Mouse (Mus musculus) embryonic fibroblast, embryonic 13.5 days (primary cell): ENCODE data around the gene Aicda. TPM values are rescaled to one million over a fixed set of nuclear protein-coding genes. Genes with fewer than 3 reads are reported as not detected.
"Not testable (repeated sequence)": the region's sequence is repeated elsewhere in the genome, so short reads cannot be mapped to it uniquely, and the experiment has no call there.

Experiments used
- H3K27ac ChIP-seq: 2 replicates; pipeline ENCODE4 v1.5.1; 2012; ENCODE audit warnings: low read length, control low read depth, inconsistent platforms; ENCODE audit not compliant: insufficient read depth
- H3K4me1 ChIP-seq: 2 replicates; pipeline ENCODE4 v1.6.1; 2011; ENCODE audit warnings: low read length; ENCODE audit not compliant: control insufficient read depth, insufficient read depth
- H3K4me3 ChIP-seq: 2 replicates; pipeline ENCODE4 v1.5.1; 2011; ENCODE audit warnings: mild to moderate bottlenecking, control low read depth, low read length; ENCODE audit not compliant: insufficient read depth
- CTCF ChIP-seq: IDR thresholded peaks from 2 replicates; pipeline ENCODE4 v1.5.1; 2011; ENCODE audit warnings: mild to moderate bottlenecking, control low read depth, low read length, moderate library complexity, borderline replicate concordance; ENCODE audit not compliant: insufficient read depth
- POLR2A ChIP-seq: IDR thresholded peaks from 2 replicates; pipeline ENCODE4 v1.6.1; 2011; ENCODE audit warnings: low read depth, mild to moderate bottlenecking, control low read depth, low read length, moderate library complexity
- polyA plus RNA-seq: library from polyadenylated mRNA; stranded (reverse); fragments of >200 nt; gene quantifications from 2 replicates; pipeline ENCODE4 v1.2.4, GENCODE M21; 2011; ENCODE audit warnings: low read depth; ENCODE audit not compliant: missing spikeins, insufficient read length

Gene Aicda
- polyA plus RNA-seq, 1 experiment: not detected

DNA sequence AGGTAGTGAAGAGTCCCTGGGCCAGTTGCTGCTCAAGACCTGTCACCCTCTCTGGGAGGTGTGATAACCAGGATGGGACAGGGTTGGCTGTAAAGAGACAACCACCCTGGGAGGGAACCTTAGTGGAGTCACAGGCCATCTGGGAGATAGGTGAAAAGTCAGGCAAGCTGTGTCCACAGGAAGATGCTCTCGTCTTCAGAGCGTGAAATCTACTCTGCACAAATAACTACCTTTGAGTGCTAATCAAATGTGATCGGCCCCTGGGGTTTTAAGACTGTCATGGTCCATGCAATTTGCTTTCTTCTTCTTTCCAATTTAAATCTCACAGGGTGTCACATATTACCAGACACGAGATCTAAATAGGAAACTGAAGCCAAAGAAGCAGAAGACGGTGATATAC is 15.5 kb downstream of the Aicda start:
- Histone ChIP-seq H3K4me3 (no peak overlapping the region), H3K4me1 (peaks cover 5% of the 10 kb centered on the region), H3K27ac (no peak overlapping the region)
- no peak for TF ChIP-seq CTCF
- no peak for TF ChIP-seq POLR2A

- Histone ChIP-seq H3K4me3 (no peak overlapping the region), H3K4me1 (peaks cover 5% of the 10 kb centered on the region), H3K27ac (no peak overlapping the region)
- TF ChIP-seq POLR2A: no peak
- no peak for TF ChIP-seq CTCF
Observed at GRCm38 (mm10) chr6:122569762-122570161, 16.2 kb downstream of the Aicda start.

DNA sequence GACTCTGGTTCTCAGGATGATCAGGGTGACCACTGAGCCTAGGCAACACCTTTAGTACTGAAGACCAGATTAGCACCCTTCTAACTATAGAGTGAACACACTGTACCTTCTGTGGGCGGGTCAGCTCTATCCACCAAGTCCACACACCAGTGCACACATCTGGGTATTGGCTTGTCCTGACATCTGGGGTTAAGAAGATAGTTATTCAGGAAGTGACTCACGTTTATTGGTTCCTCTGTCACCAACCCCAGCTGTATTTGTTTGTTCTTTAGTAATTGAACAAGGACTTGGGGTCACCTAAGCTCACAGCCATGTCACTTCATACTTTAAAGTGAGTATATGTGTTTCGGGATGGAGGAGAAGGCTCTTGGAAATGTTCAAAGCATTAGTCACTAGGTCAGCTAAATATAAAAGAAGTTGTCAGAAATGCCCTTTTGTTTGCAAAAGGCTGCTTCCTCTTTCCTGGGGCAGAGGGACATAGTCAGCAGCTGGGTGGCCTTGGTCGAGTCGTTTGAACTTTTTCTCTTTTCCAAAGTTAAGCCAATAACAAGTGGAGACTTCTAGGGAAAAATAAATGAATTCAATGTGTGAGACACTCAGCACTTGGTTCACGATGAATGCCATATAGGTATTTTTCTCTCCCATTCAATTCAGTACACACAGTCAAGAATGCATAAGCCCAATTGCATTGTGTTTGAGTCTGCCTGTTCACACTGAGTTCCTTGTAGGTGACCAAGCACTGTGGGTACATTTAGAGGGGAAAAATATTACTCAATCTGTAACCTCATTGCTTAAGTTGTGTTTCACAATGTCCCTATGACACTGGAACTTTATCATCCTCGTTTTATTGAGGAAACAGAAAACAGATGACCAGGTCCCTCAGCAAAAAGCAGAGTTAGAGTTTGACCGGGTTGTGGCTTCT is 17.4 kb downstream of the Aicda start:
- H3K27ac ChIP-seq: peak overlapping the region; percentile 8; the same call in 1 of the 2 replicates
- no peak overlapping the region for H3K4me3 ChIP-seq
- no peak for TF ChIP-seq POLR2A
- TF ChIP-seq CTCF: no peak
- H3K4me1 ChIP-seq: peaks cover 5% of the 10 kb centered on the region

DNA sequence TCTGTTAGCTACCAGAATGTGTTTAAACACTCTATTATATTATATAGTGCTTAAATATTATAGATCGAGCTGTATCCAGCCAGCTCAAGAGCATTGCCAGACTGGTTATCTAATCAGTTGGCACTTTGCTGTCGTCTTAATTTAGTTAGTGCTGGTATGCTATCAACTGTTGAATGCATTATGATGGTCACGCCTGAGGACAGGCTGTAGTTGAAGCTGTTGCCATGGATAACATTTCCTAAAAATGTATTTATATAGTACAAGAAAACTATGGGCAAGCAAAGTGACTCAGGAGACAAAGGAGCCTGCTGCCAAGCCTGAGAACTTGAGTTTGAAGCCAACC is 18.0 kb downstream of the Aicda start:
- Histone ChIP-seq H3K4me3 (no peak overlapping the region), H3K4me1 (peaks cover 5% of the 10 kb centered on the region)
- TF ChIP-seq POLR2A (no peak), CTCF (no peak)

GRCm38 (mm10) chr6:122575037-122575436 is 21.4 kb downstream of the Aicda start:
- not testable (repeated sequence) for H3K4me1 ChIP-seq, H3K27ac ChIP-seq, H3K4me3 ChIP-seq

More for the DNA sequence above, 18.0 kb downstream of the Aicda start:
- H3K27ac ChIP-seq: no peak overlapping the region

DNA sequence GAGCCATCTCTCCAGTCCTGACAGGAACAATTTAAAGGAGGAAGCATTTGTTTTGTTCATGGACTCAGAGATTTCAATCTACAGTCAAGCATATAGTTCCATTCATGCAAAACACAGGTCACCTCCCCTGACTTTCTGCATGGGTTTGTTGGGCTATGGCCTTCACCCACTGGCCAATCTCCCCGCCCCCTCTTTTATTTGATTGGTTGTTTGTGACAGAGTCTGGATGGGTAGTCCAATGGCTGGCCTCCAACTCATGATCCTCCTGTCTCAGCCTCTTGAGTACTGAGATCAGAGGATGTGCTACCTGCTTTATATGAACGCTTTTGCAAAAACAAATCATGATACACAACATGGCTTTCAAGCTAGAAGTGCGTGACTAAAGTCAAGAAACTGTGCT is 23.4 kb downstream of the Aicda start:
- H3K4me3 ChIP-seq: no peak overlapping the region
- TF ChIP-seq POLR2A (no peak), CTCF (no peak)
- H3K4me1 ChIP-seq: no peaks in the 10 kb centered on the region
- H3K27ac ChIP-seq: no peak overlapping the region

DNA sequence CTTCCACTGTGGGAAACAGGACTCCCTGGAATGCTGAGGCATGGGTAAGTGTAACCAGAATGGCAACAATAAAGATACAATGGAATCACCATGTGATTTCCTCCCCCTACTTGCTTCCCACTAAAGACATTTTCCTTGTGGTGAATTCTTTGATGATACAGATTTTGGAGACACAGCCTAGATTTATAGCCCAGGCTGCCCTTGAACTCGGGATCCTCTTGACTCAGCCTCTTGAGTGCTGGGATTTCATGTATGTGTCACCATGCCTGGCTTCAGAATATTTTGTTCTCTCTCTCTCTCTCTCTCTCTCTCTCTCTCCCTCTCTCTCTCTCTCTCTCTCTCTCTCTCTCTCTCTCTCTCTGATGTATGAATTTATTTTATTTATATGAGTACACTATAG is 25.5 kb downstream of the Aicda start:
- H3K27ac ChIP-seq: no peak overlapping the region
- H3K4me3 ChIP-seq: no peak overlapping the region
- H3K4me1 ChIP-seq: no peaks in the 10 kb centered on the region
- TF ChIP-seq POLR2A (no peak), CTCF (no peak)

GRCm38 (mm10) chr6:122591027-122591758 is 37.6 kb downstream of the Aicda start:
- no peak overlapping the region for H3K4me3 ChIP-seq
- H3K4me1 ChIP-seq: no peaks in the 10 kb centered on the region
- TF ChIP-seq POLR2A (no peak), CTCF (no peak)
- H3K27ac ChIP-seq: no peak overlapping the region

- Histone ChIP-seq H3K4me1 (no peaks in the 10 kb centered on the region), H3K27ac (no peak overlapping the region), H3K4me3 (no peak overlapping the region)
- TF ChIP-seq POLR2A (no peak), CTCF (no peak)
Observed at GRCm38 (mm10) chr6:122592905-122593304, 39.3 kb downstream of the Aicda start.

DNA sequence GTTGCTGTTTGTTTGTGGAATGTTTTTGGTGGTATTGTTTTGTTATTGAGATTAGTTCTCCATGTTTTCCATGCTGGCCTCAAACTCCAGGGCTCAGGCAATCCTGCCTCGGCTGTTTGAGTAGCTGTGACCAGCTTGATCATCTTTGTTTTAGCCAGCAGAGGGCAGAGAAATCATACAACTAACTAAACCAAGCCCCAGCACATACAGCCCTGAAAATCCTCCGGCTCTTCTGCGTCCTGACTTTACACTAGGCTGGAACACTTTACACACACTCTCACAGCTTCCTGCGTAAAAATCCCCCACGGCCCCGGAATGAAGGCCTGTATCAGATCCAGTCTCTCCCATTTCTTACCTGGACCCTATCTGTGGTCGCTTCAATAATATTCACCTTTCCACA is 42.0 kb downstream of the Aicda start:
- TF ChIP-seq POLR2A (no peak), CTCF (no peak)
- Histone ChIP-seq H3K4me3 (no peak overlapping the region), H3K27ac (no peak overlapping the region), H3K4me1 (no peaks in the 10 kb centered on the region; the same call in 1 of the 2 replicates)

GRCm38 (mm10) chr6:122596608-122597007 is 43.0 kb downstream of the Aicda start:
- Histone ChIP-seq H3K27ac (no peak overlapping the region), H3K4me1 (no peaks in the 10 kb centered on the region; the same call in 1 of the 2 replicates), H3K4me3 (no peak overlapping the region)
- TF ChIP-seq CTCF (no peak), POLR2A (no peak)
